Mouse (Mus musculus): ENCODE results near the gene Aars2.
A peak's percentile ranks its signal among the peaks of the same experiment; 100 is the strongest.

Gene Aars2

GRCm38 (mm10) chr17:45563216-45563615 lies 56.6 kb downstream of the Aars2 start:
- DNase-seq = no peak

DNA sequence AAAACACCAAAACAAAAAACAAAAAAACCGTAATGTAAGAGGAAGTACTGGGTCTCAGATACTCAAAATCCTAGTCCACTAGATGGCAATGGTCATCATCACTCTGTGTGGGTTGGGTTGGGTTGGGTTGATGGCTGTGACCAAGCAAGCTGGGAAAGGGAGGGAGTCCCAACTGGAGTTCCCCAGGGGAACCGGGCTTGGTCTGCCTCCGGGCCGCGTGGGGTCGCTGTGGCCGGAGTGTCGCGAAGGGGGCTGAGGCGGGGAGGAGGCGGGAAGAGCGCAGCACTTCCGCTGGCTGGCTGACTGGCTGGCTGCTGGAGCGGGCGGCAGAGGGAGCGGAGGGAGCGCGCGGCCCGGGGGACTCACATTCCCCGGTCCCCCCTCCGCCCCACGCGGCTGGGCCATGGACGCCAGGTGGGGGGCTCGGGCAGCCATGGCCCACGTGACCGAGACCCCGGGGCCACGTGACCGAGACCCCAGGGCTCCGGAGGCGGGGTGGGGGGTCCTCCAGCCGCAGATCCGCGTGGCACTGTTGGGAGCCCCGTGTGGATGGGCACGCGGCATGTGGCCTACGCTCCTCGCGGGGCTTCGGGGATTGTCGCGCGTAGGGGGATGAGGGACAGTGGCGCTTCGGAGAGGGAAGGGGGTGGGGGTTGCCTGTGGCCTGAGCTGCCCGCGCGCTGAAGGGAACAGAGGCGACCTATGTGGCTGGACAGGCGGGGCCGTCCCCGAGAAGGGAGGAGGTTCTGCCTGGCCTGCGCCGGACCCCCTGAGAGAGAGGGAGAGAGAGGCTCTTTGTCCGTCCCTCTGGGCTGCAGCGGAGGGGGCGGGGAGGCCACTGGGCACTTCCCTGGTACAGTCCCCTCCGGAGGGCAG lies 57.3 kb downstream of the Aars2 start, which contains the start of gene Slc35b2:
TSS of gene Slc35b2 (plus strand) at position 220 of the 876 bp plus-strand sequence.
- peak; percentile 95 for DNase-seq

GRCm38 (mm10) chr17:45564531-45565084 lies 58.0 kb downstream of the Aars2 start:
- no peak for DNase-seq

- DNase-seq = no peak
These were observed 58.5 kb downstream of the Aars2 start for GRCm38 (mm10) chr17:45565103-45565502.

DNA sequence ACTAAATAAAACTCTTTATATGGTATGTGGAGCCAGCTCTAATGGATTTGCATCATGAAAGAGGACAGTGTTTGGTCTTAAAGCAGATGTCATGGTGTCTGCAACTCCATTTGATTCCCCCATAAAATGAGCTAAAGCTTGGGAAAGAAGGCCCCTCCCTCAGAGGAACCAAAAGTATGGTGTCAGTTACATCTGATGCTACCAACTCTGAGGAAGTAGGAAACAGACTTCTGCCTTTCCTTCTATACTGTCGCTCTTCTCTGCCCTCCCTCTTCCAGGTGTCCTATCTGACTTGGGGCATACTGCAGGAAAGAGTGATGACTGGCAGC lies 59.4 kb downstream of the Aars2 start:
- no peak for DNase-seq

GRCm38 (mm10) chr17:45566360-45567161 lies 59.9 kb downstream of the Aars2 start:
- DNase-seq = no peak

- no peak for DNase-seq
These were observed 60.5 kb downstream of the Aars2 start for GRCm38 (mm10) chr17:45567162-45567601.

- DNase-seq = no peak
These were observed 62.3 kb downstream of the Aars2 start for GRCm38 (mm10) chr17:45568990-45569389.

DNA sequence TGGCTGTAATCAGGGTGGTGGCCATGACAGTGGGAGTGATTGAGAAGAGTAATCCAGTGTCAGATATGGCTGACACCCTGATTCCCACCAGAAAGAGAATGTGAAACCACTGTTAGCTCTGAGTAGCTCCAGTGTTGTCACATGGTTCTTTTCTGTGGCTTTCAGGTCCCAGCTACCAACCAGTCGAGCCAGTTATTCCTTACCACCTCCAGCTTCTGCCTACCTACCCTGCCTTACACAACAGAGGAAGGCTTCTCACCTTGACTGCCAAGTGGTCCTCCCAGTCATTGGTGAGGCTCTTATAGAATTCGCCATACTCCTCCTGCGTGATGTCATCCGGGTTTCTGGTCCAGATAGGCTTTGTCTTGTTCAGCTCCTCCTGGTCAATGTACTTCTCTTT lies 63.4 kb downstream of the Aars2 start:
- DNase-seq = no peak
